Mouse (Mus musculus): ENCODE measurements around the gene Taf8.

Gene Taf8

DNA sequence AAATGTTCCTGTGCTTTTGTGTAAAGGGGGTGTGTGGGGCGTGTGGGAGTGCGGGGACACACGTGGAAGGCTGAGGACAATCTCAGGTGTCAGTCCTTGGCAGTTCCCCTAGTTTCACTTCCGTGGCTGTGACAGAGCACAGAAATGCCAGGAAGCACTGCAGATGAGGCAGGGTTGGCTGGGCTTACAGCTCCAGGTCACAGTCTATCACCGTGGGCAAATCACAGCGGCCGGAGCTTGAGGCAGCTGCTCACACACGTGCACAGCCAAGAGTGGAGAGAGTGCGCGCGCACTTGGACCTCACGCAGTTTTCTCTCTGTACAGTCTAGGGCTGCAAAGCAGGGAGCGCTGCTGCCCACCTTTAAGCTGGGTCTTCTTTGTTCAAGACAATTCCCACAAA lies 43.8 kb downstream of the Taf8 start:
- no peaks in the 10 kb centered on the region for H3K9me3 ChIP-seq (ENCODE audit: low read length)
- TF ChIP-seq CTCF (conservative IDR thresholded peaks at IDR 0.05; ENCODE audit: low read length) (no peak), NANOG (IDR thresholded peaks at IDR 0.05; ENCODE audit: borderline replicate concordance, low read length) (no peak), POU5F1 (IDR thresholded peaks at IDR 0.05; ENCODE audit: borderline replicate concordance, low read length) (no peak)
- H3K4me1 ChIP-seq (replicated peaks; ENCODE audit: low read depth, low read length), result peaks cover 45% of the 10 kb centered on the region
- H3K4me3 ChIP-seq (replicated peaks; ENCODE audit: low read length), result no peak overlapping the region
- H3K36me3 ChIP-seq (ENCODE audit: insufficient read depth, low read length), result no peaks in the 10 kb centered on the region
- peaks cover 21% of the 10 kb centered on the region for H3K27me3 ChIP-seq (ENCODE audit: insufficient read depth, low read length)

DNA sequence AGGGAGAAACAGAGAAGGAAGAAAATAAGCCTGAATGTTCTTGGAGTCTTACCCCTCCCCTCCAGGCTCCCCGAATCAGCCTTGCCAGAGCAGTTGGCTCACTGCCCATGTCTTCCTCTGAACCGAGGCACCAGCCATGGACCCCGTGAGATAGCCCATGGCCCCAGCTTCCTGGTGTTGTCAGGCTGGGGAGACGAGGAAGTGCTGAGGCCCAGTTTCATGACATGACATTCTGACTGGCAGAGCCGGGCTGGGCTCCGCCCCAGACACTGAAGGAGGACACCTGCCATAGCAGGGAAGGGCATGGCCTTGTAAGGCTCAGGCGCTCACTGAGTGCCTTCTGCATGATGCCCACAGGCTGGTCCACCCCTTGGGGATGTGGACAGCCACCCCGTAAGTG lies 47.4 kb downstream of the Taf8 start:
- no peak for TF ChIP-seq CTCF (conservative IDR thresholded peaks at IDR 0.05; ENCODE audit: low read length)
- TF ChIP-seq POU5F1 (IDR thresholded peaks at IDR 0.05; ENCODE audit: borderline replicate concordance, low read length), result no peak
- TF ChIP-seq NANOG (IDR thresholded peaks at IDR 0.05; ENCODE audit: borderline replicate concordance, low read length), result no peak
- Histone ChIP-seq H3K9me3 (ENCODE audit: low read length) (no peaks in the 10 kb centered on the region), H3K27me3 (ENCODE audit: insufficient read depth, low read length) (0 out of 2 replicates have a peak, but pooled peaks cover 6% of the 10 kb centered on the region), H3K4me1 (replicated peaks; ENCODE audit: low read depth, low read length) (peaks cover 44% of the 10 kb centered on the region), H3K36me3 (ENCODE audit: insufficient read depth, low read length) (no peaks in the 10 kb centered on the region), H3K4me3 (replicated peaks; ENCODE audit: low read length) (no peak overlapping the region)

DNA sequence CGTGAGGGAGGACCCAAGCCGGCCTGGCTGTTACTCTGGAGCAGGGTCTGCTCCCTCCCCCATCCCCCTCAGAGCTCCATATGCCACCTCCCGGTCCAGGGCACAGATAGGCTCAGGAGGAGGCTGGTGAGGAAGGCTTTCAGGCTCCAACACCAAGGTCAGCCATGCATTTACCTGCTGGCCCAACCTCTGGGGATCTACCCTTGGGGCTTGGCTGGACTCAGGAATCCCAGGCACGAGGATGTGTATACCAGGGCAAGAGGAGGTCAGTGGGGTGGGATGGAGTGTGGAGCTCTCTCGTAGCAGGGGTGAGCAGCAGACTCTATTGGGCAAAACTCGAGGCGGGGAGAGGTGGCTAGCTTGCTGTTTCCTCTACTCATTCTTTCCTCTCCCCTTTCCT lies 49.2 kb downstream of the Taf8 start:
- Histone ChIP-seq H3K4me1 (replicated peaks; ENCODE audit: low read depth, low read length) (peaks cover 58% of the 10 kb centered on the region), H3K36me3 (ENCODE audit: insufficient read depth, low read length) (no peaks in the 10 kb centered on the region), H3K4me3 (replicated peaks; ENCODE audit: low read length) (no peak overlapping the region), H3K27me3 (ENCODE audit: insufficient read depth, low read length) (no peaks in the 10 kb centered on the region; the same call in 1 of the 2 replicates), H3K9me3 (ENCODE audit: low read length) (no peaks in the 10 kb centered on the region)
- no peak for TF ChIP-seq POU5F1 (IDR thresholded peaks at IDR 0.05; ENCODE audit: borderline replicate concordance, low read length)
- no peak for TF ChIP-seq CTCF (conservative IDR thresholded peaks at IDR 0.05; ENCODE audit: low read length)
- no peak for TF ChIP-seq NANOG (IDR thresholded peaks at IDR 0.05; ENCODE audit: borderline replicate concordance, low read length)

DNA sequence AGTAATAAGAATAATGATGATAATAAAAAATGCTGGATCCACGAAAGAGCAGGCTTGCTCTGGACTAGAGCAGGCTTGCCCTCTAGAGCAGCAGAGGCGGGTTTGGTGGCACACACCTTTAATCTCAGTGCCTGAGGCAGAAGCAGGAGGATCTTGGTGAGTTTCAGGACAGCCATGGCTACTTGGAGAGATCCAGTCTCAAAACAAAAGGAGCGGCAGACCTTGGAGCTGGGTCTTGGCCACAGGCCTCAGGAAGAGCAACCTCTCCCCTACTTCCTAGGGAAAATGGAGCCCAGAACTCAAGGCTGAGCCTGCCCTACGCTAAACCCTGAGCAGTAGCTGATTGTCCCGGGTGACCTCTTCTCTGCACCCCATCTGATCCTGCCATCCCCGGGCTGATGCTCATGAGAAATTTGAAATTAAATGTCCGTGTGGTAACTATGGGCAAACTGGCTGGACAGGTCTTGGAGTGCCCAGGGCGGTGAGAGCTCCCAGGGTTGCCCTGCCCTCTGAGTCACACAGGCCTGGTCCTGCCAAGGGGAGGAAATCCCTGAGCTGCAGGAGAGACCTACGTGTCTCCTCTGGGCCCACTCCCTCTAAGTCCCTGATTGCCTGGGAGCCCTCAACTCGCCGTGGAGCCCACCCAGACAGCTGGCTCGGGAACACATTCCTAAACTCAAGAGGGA lies 51.1 kb downstream of the Taf8 start:
- Histone ChIP-seq H3K36me3 (ENCODE audit: insufficient read depth, low read length) (no peaks in the 10 kb centered on the region), H3K9me3 (ENCODE audit: low read length) (no peaks in the 10 kb centered on the region), H3K4me1 (replicated peaks; ENCODE audit: low read depth, low read length) (peaks cover 72% of the 10 kb centered on the region), H3K27me3 (ENCODE audit: insufficient read depth, low read length) (no peaks in the 10 kb centered on the region; the same call in 1 of the 2 replicates), H3K4me3 (replicated peaks; ENCODE audit: low read length) (peak overlapping the region; percentile 50)
- TF ChIP-seq NANOG (IDR thresholded peaks at IDR 0.05; ENCODE audit: borderline replicate concordance, low read length) (no peak), POU5F1 (IDR thresholded peaks at IDR 0.05; ENCODE audit: borderline replicate concordance, low read length) (no peak), CTCF (conservative IDR thresholded peaks at IDR 0.05; ENCODE audit: low read length) (no peak)

DNA sequence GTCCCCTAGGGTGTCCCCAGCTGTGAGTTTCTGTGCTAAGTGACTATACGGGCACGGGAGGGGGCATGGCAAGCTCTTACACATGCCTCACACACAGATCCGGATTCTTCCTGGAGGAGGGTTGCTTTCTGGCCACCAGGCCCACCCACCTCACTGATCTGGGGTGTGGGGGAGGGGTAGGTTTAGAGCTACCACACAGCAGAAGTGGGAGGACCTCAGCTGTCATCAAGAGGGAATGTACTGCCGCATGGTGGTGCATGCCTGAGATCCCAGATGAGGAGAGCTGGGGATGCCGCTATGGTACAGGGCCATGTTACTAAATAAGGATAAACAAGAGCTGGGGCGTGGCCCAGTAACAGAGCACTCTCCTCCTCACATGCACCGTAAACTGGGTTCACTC lies 51.9 kb downstream of the Taf8 start:
- H3K4me3 ChIP-seq (replicated peaks; ENCODE audit: low read length), result peak overlapping the region; percentile 2; the same call in 1 of the 2 replicates
- H3K4me1 ChIP-seq (replicated peaks; ENCODE audit: low read depth, low read length), result peaks cover 80% of the 10 kb centered on the region
- no peaks in the 10 kb centered on the region for H3K36me3 ChIP-seq (ENCODE audit: insufficient read depth, low read length)
- H3K27me3 ChIP-seq (ENCODE audit: insufficient read depth, low read length), result no peaks in the 10 kb centered on the region; the same call in 1 of the 2 replicates
- TF ChIP-seq POU5F1 (IDR thresholded peaks at IDR 0.05; ENCODE audit: borderline replicate concordance, low read length) (no peak), CTCF (conservative IDR thresholded peaks at IDR 0.05; ENCODE audit: low read length) (no peak), NANOG (IDR thresholded peaks at IDR 0.05; ENCODE audit: borderline replicate concordance, low read length) (no peak)
- H3K9me3 ChIP-seq (ENCODE audit: low read length), result no peaks in the 10 kb centered on the region

DNA sequence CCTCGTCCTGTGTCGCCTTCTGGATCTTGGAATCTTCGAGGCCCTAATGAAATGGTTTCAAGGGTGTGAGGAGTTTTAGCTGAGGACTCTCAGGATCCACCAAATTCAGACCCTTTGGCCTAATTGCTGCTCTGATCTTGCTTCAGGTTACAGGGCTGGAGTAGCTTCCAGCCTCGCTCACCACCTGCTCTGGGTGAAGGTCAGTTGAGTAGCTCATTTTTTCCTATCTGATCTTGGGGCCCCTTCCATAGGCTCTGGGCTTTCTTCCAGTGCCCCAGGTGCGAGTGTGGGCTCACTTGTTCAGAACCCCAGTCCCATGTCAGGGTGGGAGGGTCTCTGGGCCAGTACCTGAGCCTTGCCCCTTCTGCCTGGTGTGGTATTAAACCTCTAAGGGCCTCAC lies 52.7 kb downstream of the Taf8 start:
- TF ChIP-seq POU5F1 (IDR thresholded peaks at IDR 0.05; ENCODE audit: borderline replicate concordance, low read length) (no peak), CTCF (conservative IDR thresholded peaks at IDR 0.05; ENCODE audit: low read length) (no peak), NANOG (IDR thresholded peaks at IDR 0.05; ENCODE audit: borderline replicate concordance, low read length) (no peak)
- H3K4me3 ChIP-seq (replicated peaks; ENCODE audit: low read length), result 0 out of 2 replicates have a peak overlapping the region, but pooled peaks have one; percentile 2
- no peaks in the 10 kb centered on the region for H3K9me3 ChIP-seq (ENCODE audit: low read length)
- peaks cover 84% of the 10 kb centered on the region for H3K4me1 ChIP-seq (replicated peaks; ENCODE audit: low read depth, low read length)
- H3K27me3 ChIP-seq (ENCODE audit: insufficient read depth, low read length), result no peaks in the 10 kb centered on the region; the same call in 1 of the 2 replicates
- H3K36me3 ChIP-seq (ENCODE audit: insufficient read depth, low read length), result no peaks in the 10 kb centered on the region

DNA sequence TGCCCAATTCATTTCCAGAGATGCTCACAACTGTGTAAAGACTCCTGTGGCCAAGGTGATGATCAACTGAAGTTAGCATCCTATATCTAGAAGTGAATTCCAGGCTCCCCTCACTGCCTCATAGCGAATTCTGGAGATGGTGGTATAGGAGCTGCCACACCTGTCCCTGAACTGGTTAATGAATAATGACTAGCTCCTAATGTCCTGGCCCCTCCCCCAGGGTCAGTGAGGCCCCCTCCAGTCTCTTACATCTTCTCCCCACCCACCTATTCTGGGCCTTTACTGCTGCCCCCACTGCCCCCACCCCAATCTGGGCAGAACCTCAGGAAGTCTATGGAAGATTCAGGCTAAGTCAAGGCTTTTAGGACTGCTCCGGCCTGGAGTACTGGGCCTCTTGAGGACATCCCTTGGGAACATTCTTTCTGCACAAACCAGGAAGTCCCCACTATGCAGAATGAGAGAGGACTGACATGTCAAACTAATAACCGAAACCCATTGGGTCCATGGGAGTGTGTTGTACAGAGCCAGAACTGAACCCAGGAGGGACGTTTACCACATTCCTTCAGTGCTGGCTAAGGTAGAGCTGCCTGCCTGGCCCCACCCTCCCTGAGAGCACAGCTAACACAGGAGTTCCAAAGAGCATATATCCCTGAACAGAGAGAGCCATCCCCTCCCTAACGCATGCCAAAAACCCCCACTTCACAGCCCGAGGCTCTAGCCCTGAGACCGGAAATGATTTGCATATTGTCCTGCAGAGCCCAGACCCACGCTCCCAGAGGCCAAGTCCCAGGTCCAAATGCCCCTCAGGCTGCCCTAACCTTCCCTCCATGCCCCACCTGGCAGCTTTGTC lies 53.3 kb downstream of the Taf8 start:
- H3K36me3 ChIP-seq (ENCODE audit: insufficient read depth, low read length), result no peaks in the 10 kb centered on the region
- no peak overlapping the region for H3K4me3 ChIP-seq (replicated peaks; ENCODE audit: low read length)
- TF ChIP-seq POU5F1 (IDR thresholded peaks at IDR 0.05; ENCODE audit: borderline replicate concordance, low read length), result no peak
- no peak for TF ChIP-seq CTCF (conservative IDR thresholded peaks at IDR 0.05; ENCODE audit: low read length)
- no peak for TF ChIP-seq NANOG (IDR thresholded peaks at IDR 0.05; ENCODE audit: borderline replicate concordance, low read length)
- H3K4me1 ChIP-seq (replicated peaks; ENCODE audit: low read depth, low read length), result peaks cover 89% of the 10 kb centered on the region
- no peaks in the 10 kb centered on the region for H3K9me3 ChIP-seq (ENCODE audit: low read length)
- H3K27me3 ChIP-seq (ENCODE audit: insufficient read depth, low read length), result no peaks in the 10 kb centered on the region; the same call in 1 of the 2 replicates

DNA sequence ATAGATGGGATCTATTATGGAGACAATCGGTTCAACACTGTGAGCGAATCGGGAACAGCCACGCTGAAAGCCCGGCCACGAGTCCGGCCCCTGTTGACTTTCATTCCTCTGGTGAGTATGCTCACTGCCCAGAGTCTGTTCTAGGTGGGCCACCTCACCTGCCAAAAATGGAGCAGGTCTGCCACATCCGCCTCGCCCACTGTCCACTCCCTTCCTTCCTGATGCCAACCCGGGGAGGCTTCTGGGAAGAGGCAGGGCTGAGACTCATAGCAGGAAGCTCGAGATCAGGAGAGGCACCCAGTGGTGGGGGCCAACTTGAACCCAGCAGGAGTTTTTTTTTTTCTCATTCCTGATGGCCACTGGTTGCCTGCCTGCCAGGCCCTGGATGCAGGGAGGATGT lies 55.5 kb downstream of the Taf8 start:
- TF ChIP-seq NANOG (IDR thresholded peaks at IDR 0.05; ENCODE audit: borderline replicate concordance, low read length), result no peak
- TF ChIP-seq CTCF (conservative IDR thresholded peaks at IDR 0.05; ENCODE audit: low read length), result no peak
- TF ChIP-seq POU5F1 (IDR thresholded peaks at IDR 0.05; ENCODE audit: borderline replicate concordance, low read length), result no peak
- H3K9me3 ChIP-seq (ENCODE audit: low read length), result no peaks in the 10 kb centered on the region
- peak overlapping the region; percentile 59 for H3K4me3 ChIP-seq (replicated peaks; ENCODE audit: low read length)
- H3K27me3 ChIP-seq (ENCODE audit: insufficient read depth, low read length), result no peaks in the 10 kb centered on the region; the same call in 1 of the 2 replicates
- H3K4me1 ChIP-seq (replicated peaks; ENCODE audit: low read depth, low read length), result peaks cover 78% of the 10 kb centered on the region
- H3K36me3 ChIP-seq (ENCODE audit: insufficient read depth, low read length), result no peaks in the 10 kb centered on the region
